Mouse (Mus musculus): ENCODE measurements around the gene Tlnrd1. TPM values are rescaled to one million over a fixed set of nuclear protein-coding genes. Genes with fewer than 3 reads are reported as not detected.

Tlnrd1 gene
- polyA plus RNA-seq, 1 experiment from 2014 or later: 17.6 TPM

GRCm38 (mm10) chr7:83856353-83857207, 27.5 kb downstream of the Tlnrd1 start:
- WGBS: 26% methylated on average over 9 of the region's 9 CpGs
- H3K9me3 ChIP-seq: no peaks in the 10 kb centered on the region

GRCm38 (mm10) chr7:83855203-83855602, 28.9 kb downstream of the Tlnrd1 start:
- no peak overlapping the region; the same call in 1 of the 2 replicates for H3K27ac ChIP-seq
- ATAC-seq (ENCODE audit: borderline replicate concordance, extremely low read depth, low FRiP score, low TSS enrichment): no peak
- H3K9me3 ChIP-seq: no peaks in the 10 kb centered on the region
- no peaks in the 10 kb centered on the region for H3K36me3 ChIP-seq
- no peaks in the 10 kb centered on the region for H3K27me3 ChIP-seq
- H3K4me1 ChIP-seq: peaks cover 13% of the 10 kb centered on the region; the same call in 1 of the 2 replicates
- no peak overlapping the region for H3K4me2 ChIP-seq
- WGBS: 86% methylated on average over 1 of the region's 1 CpGs
- no peak overlapping the region for H3K4me3 ChIP-seq
- H3K9ac ChIP-seq: no peak overlapping the region

More at GRCm38 (mm10) chr7:83856353-83857207, 27.5 kb downstream of the Tlnrd1 start:
- H3K9ac ChIP-seq: no peak overlapping the region
- peaks cover 13% of the 10 kb centered on the region; the same call in 1 of the 2 replicates for H3K4me1 ChIP-seq
- H3K27ac ChIP-seq: peak overlapping the region; percentile 80
- peak; percentile 86 for ATAC-seq (ENCODE audit: borderline replicate concordance, extremely low read depth, low FRiP score, low TSS enrichment)
- H3K4me2 ChIP-seq: no peak overlapping the region
- no peak overlapping the region for H3K4me3 ChIP-seq
- no peaks in the 10 kb centered on the region for H3K27me3 ChIP-seq
- H3K36me3 ChIP-seq: no peaks in the 10 kb centered on the region

DNA sequence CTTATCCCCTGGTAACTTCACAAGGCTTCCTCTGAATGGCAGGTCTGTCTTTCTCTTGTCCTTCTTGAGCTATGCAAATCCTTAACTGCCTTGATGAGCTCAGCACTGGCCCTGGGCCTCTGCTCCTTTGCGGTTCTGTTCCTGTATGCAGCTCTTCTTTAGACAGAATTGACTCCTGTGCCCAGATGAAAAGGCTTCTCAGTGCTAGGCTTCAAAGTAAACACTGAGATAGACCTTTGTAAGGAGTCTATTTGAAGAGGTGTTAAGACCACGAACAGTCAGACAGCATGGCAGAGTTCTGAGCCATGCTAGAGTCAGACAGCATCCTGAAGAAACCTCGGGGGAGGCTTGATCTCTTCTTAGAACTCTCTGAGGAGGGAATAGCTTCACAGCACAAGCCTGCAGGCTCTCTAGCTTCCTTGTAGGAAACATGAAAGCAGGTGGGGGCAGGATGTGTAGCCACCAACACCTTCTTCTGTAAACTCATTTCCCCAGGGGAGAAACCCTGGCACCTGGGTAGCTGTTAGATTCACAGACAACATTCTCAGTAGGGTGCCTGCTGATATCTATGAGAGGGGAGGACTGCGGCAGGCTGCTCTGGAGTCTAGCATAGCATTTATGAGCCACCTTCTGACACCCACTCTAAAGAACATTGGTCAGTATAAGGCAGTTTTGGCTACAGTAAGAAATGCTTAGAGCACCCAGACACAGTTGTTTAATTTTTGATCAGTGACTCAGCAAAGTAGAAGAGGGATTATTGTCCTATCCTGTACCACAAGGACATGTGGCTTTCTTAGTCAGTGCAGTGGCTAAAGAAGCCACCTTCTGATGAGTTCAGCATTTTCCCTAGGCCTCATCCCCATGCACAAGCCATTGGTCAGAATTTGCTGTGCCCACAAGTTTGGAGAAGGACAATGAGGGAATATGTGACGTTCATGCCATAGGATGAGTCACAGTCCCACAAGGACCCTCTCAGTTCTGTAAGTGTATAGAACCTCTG, 31.4 kb downstream of the Tlnrd1 start:
- H3K27ac ChIP-seq: no peak overlapping the region
- no peaks in the 10 kb centered on the region for H3K27me3 ChIP-seq
- no peak for ATAC-seq (ENCODE audit: borderline replicate concordance, extremely low read depth, low FRiP score, low TSS enrichment)
- peaks cover 17% of the 10 kb centered on the region for H3K4me1 ChIP-seq
- no peak overlapping the region for H3K4me2 ChIP-seq
- H3K36me3 ChIP-seq: no peaks in the 10 kb centered on the region
- H3K9ac ChIP-seq: no peak overlapping the region
- WGBS: 45% methylated on average over 5 of the region's 5 CpGs
- no peak overlapping the region for H3K4me3 ChIP-seq
- no peaks in the 10 kb centered on the region for H3K9me3 ChIP-seq

DNA sequence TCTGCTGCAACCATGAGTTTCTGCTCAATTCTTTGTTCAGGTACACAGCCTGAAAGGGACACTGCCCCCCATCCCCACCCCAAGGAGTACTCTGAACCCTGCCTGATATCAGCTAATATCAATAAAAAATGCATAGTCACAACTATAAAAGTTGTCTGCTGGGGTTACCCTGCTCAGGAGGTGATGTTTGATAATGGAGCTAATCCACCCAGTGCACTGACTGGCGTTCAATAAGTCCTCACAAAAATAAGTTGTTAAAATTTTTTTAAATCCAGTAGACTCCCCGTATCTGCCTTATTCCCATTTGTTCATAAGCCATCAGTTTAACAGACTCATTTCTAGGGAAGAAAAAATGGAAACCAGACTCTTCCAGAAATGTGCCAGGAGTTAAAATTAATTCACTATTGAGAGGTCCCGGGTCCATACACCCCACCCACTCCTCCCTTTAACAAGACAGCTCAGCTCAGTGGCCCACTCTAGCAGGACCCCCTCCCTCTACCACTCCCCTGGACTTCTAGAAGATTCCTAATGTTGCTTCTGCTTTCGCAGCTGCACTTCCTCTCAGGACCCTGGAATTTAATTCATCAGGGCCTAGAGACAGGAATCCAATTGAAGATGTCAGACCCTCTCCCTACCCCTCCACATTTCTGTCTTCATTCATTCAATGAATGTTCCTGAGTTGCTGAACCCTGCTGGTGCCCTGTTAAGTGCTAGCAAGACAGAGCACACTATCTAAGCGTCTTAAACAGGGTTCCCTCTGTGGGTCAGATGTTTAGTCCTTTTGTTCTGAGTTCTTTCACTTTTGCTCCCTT, 32.3 kb downstream of the Tlnrd1 start:
- Histone ChIP-seq H3K9ac (no peak overlapping the region), H3K9me3 (no peaks in the 10 kb centered on the region), H3K27ac (no peak overlapping the region), H3K4me1 (peaks cover 18% of the 10 kb centered on the region), H3K4me2 (no peak overlapping the region), H3K27me3 (no peaks in the 10 kb centered on the region), H3K36me3 (no peaks in the 10 kb centered on the region), H3K4me3 (no peak overlapping the region)
- ATAC-seq (ENCODE audit: borderline replicate concordance, extremely low read depth, low FRiP score, low TSS enrichment): no peak
- WGBS: 50% methylated on average over 5 of the region's 5 CpGs

DNA sequence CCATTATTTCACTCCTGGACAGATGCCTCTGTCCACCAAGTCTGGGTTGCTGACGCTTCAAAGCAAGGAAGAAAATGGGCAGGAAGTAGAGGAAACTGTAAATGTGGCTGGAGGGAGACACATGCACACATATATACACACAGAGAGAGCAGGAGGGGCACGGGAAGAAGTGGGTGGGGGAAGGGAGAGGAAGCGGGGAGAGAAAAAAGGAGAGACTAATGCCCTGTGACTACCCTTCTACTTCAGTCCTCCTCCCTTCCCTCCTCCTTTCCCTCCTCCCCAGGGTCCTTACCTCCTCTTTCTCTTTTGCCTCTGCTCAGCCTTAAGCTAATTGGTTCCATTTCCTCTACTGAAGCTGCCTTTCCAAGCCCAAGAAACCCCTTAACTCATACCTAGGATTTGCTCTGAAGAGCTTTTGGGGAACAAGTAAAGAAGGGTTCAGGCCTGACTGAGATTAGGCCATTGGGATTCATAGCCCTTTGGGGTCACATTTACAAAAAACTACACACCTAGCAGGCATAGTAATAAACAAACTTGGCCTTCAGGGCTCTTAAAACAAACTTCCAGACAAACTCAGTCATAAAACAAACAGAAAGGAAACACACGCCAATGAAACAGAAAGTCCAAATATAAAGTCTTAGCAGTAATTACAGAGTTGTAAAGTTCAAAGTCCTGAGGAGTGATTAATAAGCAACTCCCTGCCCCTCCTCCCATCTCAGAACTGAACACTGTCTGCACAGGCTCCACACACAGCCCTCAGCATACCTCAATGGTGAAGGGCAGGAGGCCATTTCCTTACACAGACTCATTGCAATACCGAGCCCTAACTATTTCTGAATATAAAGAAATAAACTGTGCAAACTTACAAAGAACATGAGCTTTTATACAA, 36.7 kb downstream of the Tlnrd1 start:
- WGBS: 30% methylated on average over 5 of the region's 5 CpGs
- Histone ChIP-seq H3K9me3 (no peaks in the 10 kb centered on the region), H3K27ac (peak overlapping the region; percentile 55), H3K4me2 (no peak overlapping the region), H3K4me1 (peaks cover 23% of the 10 kb centered on the region), H3K4me3 (no peak overlapping the region), H3K36me3 (no peaks in the 10 kb centered on the region), H3K27me3 (no peaks in the 10 kb centered on the region), H3K9ac (no peak overlapping the region)
- ATAC-seq (ENCODE audit: borderline replicate concordance, extremely low read depth, low FRiP score, low TSS enrichment): peak; percentile 58

GRCm38 (mm10) chr7:83844807-83845206, 39.3 kb downstream of the Tlnrd1 start:
- Histone ChIP-seq H3K4me3 (no peak overlapping the region), H3K36me3 (no peaks in the 10 kb centered on the region)

GRCm38 (mm10) chr7:83842486-83843259, 41.4 kb downstream of the Tlnrd1 start:
- no peak overlapping the region for H3K9ac ChIP-seq
- H3K36me3 ChIP-seq: no peaks in the 10 kb centered on the region
- 36% methylated on average over 6 of the region's 6 CpGs for WGBS
- no peaks in the 10 kb centered on the region for H3K27me3 ChIP-seq
- H3K4me3 ChIP-seq: no peak overlapping the region
- peaks cover 25% of the 10 kb centered on the region for H3K4me1 ChIP-seq
- H3K4me2 ChIP-seq: no peak overlapping the region
- ATAC-seq (ENCODE audit: borderline replicate concordance, extremely low read depth, low FRiP score, low TSS enrichment): no peak
- no peaks in the 10 kb centered on the region for H3K9me3 ChIP-seq
- peak overlapping the region; percentile 57 for H3K27ac ChIP-seq

More at GRCm38 (mm10) chr7:83844807-83845206, 39.3 kb downstream of the Tlnrd1 start:
- H3K27me3 ChIP-seq: no peaks in the 10 kb centered on the region
- no peaks in the 10 kb centered on the region for H3K9me3 ChIP-seq
- WGBS: 45% methylated on average over 3 of the region's 3 CpGs
- ATAC-seq (ENCODE audit: borderline replicate concordance, extremely low read depth, low FRiP score, low TSS enrichment): peak; percentile 82; the same call in 1 of the 2 replicates
- H3K9ac ChIP-seq: no peak overlapping the region
- H3K4me2 ChIP-seq: no peak overlapping the region
- peaks cover 29% of the 10 kb centered on the region for H3K4me1 ChIP-seq
- no peak overlapping the region for H3K27ac ChIP-seq

- Histone ChIP-seq H3K4me1 (peaks cover 17% of the 10 kb centered on the region), H3K27ac (no peak overlapping the region), H3K9me3 (no peaks in the 10 kb centered on the region), H3K9ac (no peak overlapping the region), H3K27me3 (no peaks in the 10 kb centered on the region), H3K4me3 (no peak overlapping the region), H3K36me3 (no peaks in the 10 kb centered on the region), H3K4me2 (no peak overlapping the region)
- no peak for ATAC-seq (ENCODE audit: borderline replicate concordance, extremely low read depth, low FRiP score, low TSS enrichment)
- 71% methylated on average over 2 of the region's 2 CpGs for WGBS
Measured at GRCm38 (mm10) chr7:83840076-83840475, 44.0 kb downstream of the Tlnrd1 start.

DNA sequence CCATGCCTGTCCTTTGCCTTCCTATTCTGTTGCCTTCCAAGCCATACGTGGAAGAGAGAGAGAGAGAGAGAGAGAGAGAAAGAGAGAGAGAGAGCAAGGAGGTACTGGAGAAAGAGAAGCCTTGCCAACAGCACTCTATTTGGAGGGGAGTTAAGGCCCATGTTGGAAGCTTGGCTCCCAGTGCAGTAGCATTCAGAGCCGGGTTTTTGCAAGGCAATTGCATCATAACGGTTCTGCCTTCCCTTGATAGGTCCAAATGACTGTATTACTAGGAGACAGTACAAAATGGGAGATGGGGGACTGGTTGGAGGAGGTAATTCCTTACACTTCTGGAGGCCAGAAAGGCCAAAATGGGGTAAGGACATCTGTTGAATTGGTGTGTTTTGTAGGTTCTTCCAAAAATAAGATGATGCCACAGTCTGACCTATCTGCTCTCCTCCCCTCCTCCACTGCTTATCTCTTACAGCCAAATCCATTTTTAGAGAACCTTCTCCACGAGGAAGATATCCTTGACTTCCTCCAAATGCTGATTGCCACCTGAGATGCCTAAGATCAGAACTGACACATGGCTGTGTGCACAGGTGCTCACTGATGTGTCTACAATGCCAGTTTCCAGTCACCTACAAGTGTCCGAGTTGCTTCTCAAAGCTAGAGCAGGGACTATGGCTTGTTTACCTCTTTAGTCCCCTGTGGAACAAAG, 45.4 kb downstream of the Tlnrd1 start:
- ATAC-seq (ENCODE audit: borderline replicate concordance, extremely low read depth, low FRiP score, low TSS enrichment): no peak
- no peak overlapping the region for H3K4me2 ChIP-seq
- 65% methylated on average over 5 of the region's 5 CpGs for WGBS

More for the DNA sequence above, 45.4 kb downstream of the Tlnrd1 start:
- no peaks in the 10 kb centered on the region for H3K27me3 ChIP-seq
- H3K4me3 ChIP-seq: no peak overlapping the region
- peaks cover 25% of the 10 kb centered on the region for H3K4me1 ChIP-seq
- H3K27ac ChIP-seq: no peak overlapping the region
- H3K9me3 ChIP-seq: no peaks in the 10 kb centered on the region
- no peak overlapping the region for H3K9ac ChIP-seq
- H3K36me3 ChIP-seq: no peaks in the 10 kb centered on the region

Data from lung, embryonic 15.5 days (tissue).